Mouse (Mus musculus) stomach, embryonic 14.5 days (tissue): ENCODE data around the gene Gucy2f. TPM values are rescaled to one million over a fixed set of nuclear protein-coding genes. Genes with fewer than 3 reads are reported as not detected.
"Not testable (repeated sequence)": the region's sequence is repeated elsewhere in the genome, so short reads cannot be mapped to it uniquely, and the experiment has no call there.

Source experiments
- ATAC-seq: fragments of 200-750 bp; cut with Nextera tagmentation; 2 replicates; pipeline ENCODE4 v1.8.0; 2017; ENCODE audit warnings: low read depth, moderate TSS enrichment; ENCODE audit not compliant: insufficient number of reproducible peaks, insufficient read depth, low FRiP score
- H3K27ac ChIP-seq: fragments of 300-500 bp; sonication (generic); 2 replicates; pipeline ENCODE4 v1.5.1; 2014; ENCODE audit warnings: mild to moderate bottlenecking, low read length, moderate library complexity, mixed read lengths
- H3K27me3 ChIP-seq: fragments of 300-500 bp; sonication (generic); 2 replicates; pipeline ENCODE4 v1.6.1; 2014; ENCODE audit warnings: low read length, control low read depth, mixed read lengths; ENCODE audit not compliant: control insufficient read depth, insufficient read depth
- H3K36me3 ChIP-seq: fragments of 300-500 bp; sonication (generic); 2 replicates; pipeline ENCODE4 v1.6.1; 2014; ENCODE audit warnings: mild to moderate bottlenecking, control low read depth, low read length, moderate library complexity, mixed read lengths; ENCODE audit not compliant: control insufficient read depth, insufficient read depth
- H3K4me1 ChIP-seq: fragments of 300-500 bp; sonication (generic); 2 replicates; pipeline ENCODE4 v1.6.1; 2014; ENCODE audit warnings: low read length, control low read depth, mixed read lengths; ENCODE audit not compliant: control insufficient read depth, insufficient read depth
- H3K4me2 ChIP-seq: fragments of 300-500 bp; sonication (generic); replicated peaks from 2 replicates; pipeline ENCODE4 v1.6.1; 2014; ENCODE audit warnings: low read depth, low read length, control low read depth
- H3K4me3 ChIP-seq: fragments of 300-500 bp; sonication (generic); 2 replicates; pipeline ENCODE4 v1.5.1; 2014; ENCODE audit warnings: low read depth, low read length, control low read depth
- H3K9ac ChIP-seq: fragments of 300-500 bp; sonication (generic); replicated peaks from 2 replicates; pipeline ENCODE4 v1.6.1; 2014; ENCODE audit warnings: low read depth, mild to moderate bottlenecking, control low read depth, low read length, moderate library complexity, mixed read lengths
- H3K9me3 ChIP-seq: fragments of 300-500 bp; sonication (generic); 2 replicates; pipeline ENCODE4 v1.6.1; 2016; ENCODE audit warnings: low read depth, low read length, control low read depth; ENCODE audit not compliant: control insufficient read depth
- WGBS: fragments of 180-500 bp; shearing (Covaris S2); extraction: QIAGEN DNeasy Blood & Tissue Kit; methylation state at CpG from one replicate; pipeline ENCODE4 v1.1.7; 2014; 5-methylcytosine and 5-hydroxymethylcytosine counted together
- polyA plus RNA-seq: library from polyadenylated mRNA; unstranded; fragments of >200 nt; fragmentation: Nextera tagmentation; extraction: Ambion mirVana; gene quantifications from 2 replicates; pipeline ENCODE4 v1.2.1, GENCODE M21; 2014

Gene Gucy2f
- polyA plus RNA-seq = 0.19 and 0.20 TPM in 2 replicates

DNA sequence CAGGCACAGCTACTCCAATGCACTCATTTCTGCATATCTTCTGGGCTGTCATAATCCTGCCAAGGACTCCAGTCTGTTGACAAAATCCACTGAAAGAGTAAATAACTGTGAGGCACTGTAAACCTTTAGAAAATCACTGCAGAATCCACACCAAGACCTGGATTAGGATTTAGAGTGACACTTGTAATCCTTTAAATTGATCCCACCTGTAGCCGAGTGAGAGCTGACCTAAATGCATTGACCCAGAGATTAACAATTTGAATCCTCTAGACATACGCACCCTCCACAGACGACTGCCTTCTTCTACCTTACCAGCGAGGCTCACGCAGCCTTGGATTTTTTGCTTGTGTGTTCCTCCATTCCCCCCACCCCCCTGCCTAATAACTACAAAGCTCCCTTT, at the start of gene Gucy2f:
TSS of gene Gucy2f (minus strand) at position 101 of the 400 bp plus-strand sequence.
- no peaks in the 10 kb centered on the region for H3K27me3 ChIP-seq
- no peak within 1 kb of the TSS for H3K27ac ChIP-seq
- no peaks in the 10 kb centered on the region for H3K4me1 ChIP-seq
- H3K4me2 ChIP-seq = no peak within 1 kb of the TSS
- H3K4me3 ChIP-seq = no peak within 1 kb of the TSS
- H3K36me3 ChIP-seq = no peaks in the 10 kb centered on the region
- no peaks in the 10 kb centered on the region for H3K9me3 ChIP-seq
- ATAC-seq = no peak
- WGBS = 28% methylated on average over 5 of the region's 5 CpGs
- H3K9ac ChIP-seq = no peak within 1 kb of the TSS

- ATAC-seq = no peak
- Histone ChIP-seq H3K4me2 (no peak overlapping the region), H3K9ac (no peak overlapping the region), H3K4me3 (no peak overlapping the region), H3K27ac (no peak overlapping the region), H3K9me3 (no peaks in the 10 kb centered on the region), H3K27me3 (no peaks in the 10 kb centered on the region), H3K4me1 (no peaks in the 10 kb centered on the region), H3K36me3 (no peaks in the 10 kb centered on the region)
- 66% methylated on average over 5 of the region's 5 CpGs for WGBS
Measured at GRCm38 (mm10) chrX:142245682-142246327, 49.1 kb upstream of the Gucy2f start.

- Histone ChIP-seq H3K36me3 (0 out of 2 replicates have a peak, but pooled peaks cover 5% of the 10 kb centered on the region), H3K27ac (no peak overlapping the region), H3K27me3 (no peaks in the 10 kb centered on the region), H3K9ac (no peak overlapping the region), H3K9me3 (no peaks in the 10 kb centered on the region), H3K4me1 (no peaks in the 10 kb centered on the region), H3K4me2 (no peak overlapping the region), H3K4me3 (no peak overlapping the region)
- no peak for ATAC-seq
- 50% methylated on average over 2 of the region's 2 CpGs for WGBS
Measured at GRCm38 (mm10) chrX:142237101-142237500, 40.4 kb upstream of the Gucy2f start.

- ATAC-seq, H3K27ac ChIP-seq: not testable (repeated sequence)
- WGBS = 83% methylated on average over 1 of the region's 1 CpGs
Measured at GRCm38 (mm10) chrX:142236146-142236545, 39.4 kb upstream of the Gucy2f start.

DNA sequence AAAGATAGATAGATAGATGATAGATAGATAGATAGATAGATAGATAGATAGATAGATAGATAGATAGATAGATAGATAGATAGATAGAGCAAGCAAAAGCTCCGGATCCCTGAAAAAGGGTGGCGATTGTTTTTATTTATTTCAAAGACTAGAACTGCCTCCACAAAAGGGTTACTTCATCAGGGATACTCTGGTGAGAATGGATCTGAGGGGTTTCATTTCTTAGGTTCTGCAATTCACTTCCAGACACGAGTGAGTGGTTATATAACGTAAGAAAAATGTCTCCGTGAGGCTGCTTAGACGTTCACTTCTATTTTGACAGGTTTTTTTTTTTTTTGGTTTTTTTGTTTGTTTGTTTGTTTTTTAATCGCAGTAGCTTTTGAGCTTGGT, 32.0 kb upstream of the Gucy2f start:
- Histone ChIP-seq H3K27ac (no peak overlapping the region), H3K27me3 (no peaks in the 10 kb centered on the region), H3K9me3 (no peaks in the 10 kb centered on the region), H3K4me2 (peak overlapping the region; percentile 34), H3K4me1 (no peaks in the 10 kb centered on the region), H3K36me3 (no peaks in the 10 kb centered on the region), H3K4me3 (peak overlapping the region; percentile 41), H3K9ac (no peak overlapping the region)
- ATAC-seq = no peak
- 33% methylated on average over 7 of the region's 7 CpGs for WGBS

More at GRCm38 (mm10) chrX:142236146-142236545, 39.4 kb upstream of the Gucy2f start:
- not testable (repeated sequence) for H3K4me3 ChIP-seq, H3K9ac ChIP-seq, H3K4me1 ChIP-seq, H3K36me3 ChIP-seq, H3K4me2 ChIP-seq, H3K27me3 ChIP-seq, H3K9me3 ChIP-seq

- H3K36me3 ChIP-seq = no peaks in the 10 kb centered on the region
- no peaks in the 10 kb centered on the region for H3K27me3 ChIP-seq
- H3K4me2 ChIP-seq = peak overlapping the region; percentile 36
- ATAC-seq = peak; percentile 93
- peak overlapping the region; percentile 41 for H3K4me3 ChIP-seq
- no peaks in the 10 kb centered on the region for H3K9me3 ChIP-seq
- H3K27ac ChIP-seq = peak overlapping the region; percentile 89
- peak overlapping the region; percentile 25; the same call in 1 of the 2 replicates for H3K9ac ChIP-seq
- no peaks in the 10 kb centered on the region for H3K4me1 ChIP-seq
- 25% methylated on average over 32 of the region's 42 CpGs for WGBS
Measured at GRCm38 (mm10) chrX:142228055-142228768, 31.5 kb upstream of the Gucy2f start.

DNA sequence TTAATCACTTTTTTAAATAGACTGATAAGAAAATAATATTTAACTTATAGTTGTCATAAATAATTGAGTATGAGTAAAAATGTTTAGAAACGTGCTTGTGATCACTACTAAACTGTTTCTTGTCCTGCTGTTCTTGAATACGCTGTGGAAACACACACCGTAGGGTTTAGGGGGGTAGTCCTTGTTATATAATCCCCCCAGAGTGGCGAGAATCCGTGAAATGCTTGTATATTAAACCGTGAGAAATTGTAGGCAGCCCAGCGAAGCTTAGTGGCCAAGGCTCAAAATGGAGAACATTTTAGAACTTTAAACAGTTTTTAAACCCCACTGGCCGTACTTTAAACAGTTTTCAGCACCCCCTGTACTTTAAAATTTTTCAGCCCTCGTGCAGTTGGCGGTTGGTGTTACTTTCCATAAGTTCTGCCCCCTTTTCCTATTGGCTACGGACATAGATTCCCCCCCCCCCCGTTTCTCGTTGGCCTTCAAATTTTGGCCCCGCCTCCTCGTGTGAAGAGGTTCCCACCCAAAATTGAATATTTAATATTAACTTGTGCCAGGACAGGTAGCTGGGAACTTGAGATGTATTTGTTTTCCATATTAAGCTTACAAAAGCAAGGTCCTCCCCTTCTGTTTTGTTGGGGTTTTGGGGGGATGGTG, 30.8 kb upstream of the Gucy2f start:
- H3K27ac ChIP-seq = peak overlapping the region; percentile 89
- no peak overlapping the region for H3K9ac ChIP-seq
- H3K4me2 ChIP-seq = peak overlapping the region; percentile 36
- peak overlapping the region; percentile 41 for H3K4me3 ChIP-seq
- WGBS = 25% methylated on average over 15 of the region's 15 CpGs
- peak; percentile 68; the same call in 1 of the 2 replicates for ATAC-seq
- H3K9me3 ChIP-seq = no peaks in the 10 kb centered on the region
- no peaks in the 10 kb centered on the region for H3K27me3 ChIP-seq
- no peaks in the 10 kb centered on the region for H3K4me1 ChIP-seq
- no peaks in the 10 kb centered on the region for H3K36me3 ChIP-seq

GRCm38 (mm10) chrX:142226542-142226941, 29.8 kb upstream of the Gucy2f start, which contains the start of gene Nxt2:
TSS of gene Nxt2 (plus strand) at chrX:142226770.
- Histone ChIP-seq H3K27ac (no peak within 1 kb of the TSS), H3K9ac (no peak within 1 kb of the TSS), H3K9me3 (no peaks in the 10 kb centered on the region), H3K4me2 (peak within 1 kb of the TSS; percentile 36), H3K4me1 (no peaks in the 10 kb centered on the region), H3K36me3 (no peaks in the 10 kb centered on the region), H3K27me3 (no peaks in the 10 kb centered on the region), H3K4me3 (peak within 1 kb of the TSS; percentile 41)
- no peak for ATAC-seq
- WGBS = 89% methylated on average over 12 of the region's 14 CpGs
